Mouse (Mus musculus): ENCODE measurements around the gene Lpxn.

- TF ChIP-seq POLR2A (IDR thresholded peaks at IDR 0.05; ENCODE audit: insufficient read depth, low read length): no peak
- TF ChIP-seq CTCF (IDR thresholded peaks at IDR 0.05; ENCODE audit: low read depth, low read length): no peak
These were observed 2.4 kb downstream of the Lpxn start for GRCm38 (mm10) chr19:12798404-12798803.
